Mouse (Mus musculus): ENCODE measurements around the gene Ngfr. TPM values are rescaled to one million over a fixed set of nuclear protein-coding genes. Genes with fewer than 3 reads are reported as not detected.
"Not testable (repeated sequence)": the region's sequence is repeated elsewhere in the genome, so short reads cannot be mapped to it uniquely, and the experiment has no call there.

The Ngfr gene
- polyA plus RNA-seq, 1 experiment from 2014 or later: 23.4 TPM

GRCm38 (mm10) chr11:95619886-95620444 lies 32.4 kb upstream of the Ngfr start:
- no peak overlapping the region for H3K27ac ChIP-seq (ENCODE audit: low read depth, low read length)
- no peaks in the 10 kb centered on the region for H3K36me3 ChIP-seq (ENCODE audit: control insufficient read depth, insufficient read depth, low read length)
- H3K9me3 ChIP-seq (ENCODE audit: control insufficient read depth, low read length): no peaks in the 10 kb centered on the region
- no peak for ATAC-seq (ENCODE audit: low FRiP score, low TSS enrichment)
- no peaks in the 10 kb centered on the region for H3K27me3 ChIP-seq (ENCODE audit: control insufficient read depth, insufficient read depth, low read length)
- 69% methylated on average over 5 of the region's 5 CpGs for WGBS
- no peak overlapping the region for H3K9ac ChIP-seq (ENCODE audit: low read depth, low read length)
- no peak overlapping the region for H3K4me3 ChIP-seq (ENCODE audit: low read length)
- H3K4me2 ChIP-seq (replicated peaks; ENCODE audit: low read depth, low read length): no peak overlapping the region
- H3K4me1 ChIP-seq (ENCODE audit: control insufficient read depth, insufficient read depth, low read length): peaks cover 23% of the 10 kb centered on the region

DNA sequence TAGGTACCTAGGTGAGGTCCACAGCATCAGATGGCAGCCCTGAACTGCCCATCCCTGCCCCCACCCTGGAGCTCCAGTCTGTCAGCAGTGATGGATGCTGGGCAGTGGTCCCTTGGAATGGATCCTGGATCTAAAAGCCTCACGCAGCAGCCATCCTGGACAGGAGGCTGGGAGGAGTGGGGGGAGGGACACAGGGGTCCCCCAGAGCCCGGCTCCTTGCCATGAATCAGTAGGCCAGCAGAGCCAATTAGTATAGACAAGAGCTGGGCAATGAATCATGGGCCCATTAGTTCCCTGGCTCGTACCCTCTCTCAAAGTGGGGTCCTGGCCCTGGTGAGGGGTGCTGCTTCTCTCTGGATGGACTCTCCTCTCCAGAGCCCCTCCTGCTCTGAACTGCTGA lies 31.5 kb upstream of the Ngfr start:
- Histone ChIP-seq H3K9ac (ENCODE audit: low read depth, low read length) (no peak overlapping the region), H3K4me1 (ENCODE audit: control insufficient read depth, insufficient read depth, low read length) (peaks cover 27% of the 10 kb centered on the region), H3K4me2 (replicated peaks; ENCODE audit: low read depth, low read length) (no peak overlapping the region), H3K4me3 (ENCODE audit: low read length) (no peak overlapping the region), H3K27me3 (ENCODE audit: control insufficient read depth, insufficient read depth, low read length) (no peaks in the 10 kb centered on the region), H3K27ac (ENCODE audit: low read depth, low read length) (no peak overlapping the region), H3K36me3 (ENCODE audit: control insufficient read depth, insufficient read depth, low read length) (no peaks in the 10 kb centered on the region), H3K9me3 (ENCODE audit: control insufficient read depth, low read length) (no peaks in the 10 kb centered on the region)
- no peak for ATAC-seq (ENCODE audit: low FRiP score, low TSS enrichment)
- 42% methylated on average over 3 of the region's 3 CpGs for WGBS

DNA sequence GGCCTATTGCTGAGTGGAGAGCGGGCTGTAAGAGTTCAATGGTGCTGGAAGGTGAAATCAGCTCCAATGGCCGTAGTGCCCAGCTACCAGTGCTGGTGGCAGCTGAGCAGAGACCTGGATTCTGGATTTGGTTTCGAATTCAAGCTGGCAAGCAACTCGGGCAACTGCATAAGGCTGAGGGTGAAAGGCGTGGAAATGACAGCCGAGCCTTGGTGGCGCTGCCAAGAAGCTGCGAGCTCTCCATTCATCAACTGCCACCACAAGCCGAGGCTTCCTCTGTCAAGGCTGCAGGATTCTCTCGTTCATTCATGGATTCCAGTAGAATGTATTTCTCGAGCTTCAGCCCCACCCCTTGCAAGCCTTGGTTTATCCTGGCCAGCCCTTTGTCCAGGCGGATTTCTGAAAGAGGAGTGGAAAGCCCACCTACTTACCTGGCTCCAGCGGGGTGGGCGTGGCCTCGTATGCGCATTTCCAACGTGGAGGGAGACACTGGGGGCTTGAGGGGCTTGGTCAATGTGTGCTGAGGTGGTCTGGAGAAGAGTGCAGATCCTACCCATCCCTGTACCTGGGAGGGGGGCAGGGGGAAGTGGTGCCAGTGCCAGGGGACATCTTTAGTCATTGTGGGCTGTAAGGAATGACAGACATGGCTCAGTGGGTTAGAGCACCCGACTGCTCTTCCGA lies 30.4 kb upstream of the Ngfr start:
- H3K27ac ChIP-seq (ENCODE audit: low read depth, low read length): no peak overlapping the region
- no peak overlapping the region for H3K4me2 ChIP-seq (replicated peaks; ENCODE audit: low read depth, low read length)
- H3K36me3 ChIP-seq (ENCODE audit: control insufficient read depth, insufficient read depth, low read length): no peaks in the 10 kb centered on the region
- peaks cover 27% of the 10 kb centered on the region for H3K4me1 ChIP-seq (ENCODE audit: control insufficient read depth, insufficient read depth, low read length)
- H3K27me3 ChIP-seq (ENCODE audit: control insufficient read depth, insufficient read depth, low read length): no peaks in the 10 kb centered on the region
- H3K9ac ChIP-seq (ENCODE audit: low read depth, low read length): no peak overlapping the region
- H3K9me3 ChIP-seq (ENCODE audit: control insufficient read depth, low read length): no peaks in the 10 kb centered on the region
- H3K4me3 ChIP-seq (ENCODE audit: low read length): no peak overlapping the region
- ATAC-seq (ENCODE audit: low FRiP score, low TSS enrichment): no peak
- WGBS: 50% methylated on average over 19 of the region's 19 CpGs

DNA sequence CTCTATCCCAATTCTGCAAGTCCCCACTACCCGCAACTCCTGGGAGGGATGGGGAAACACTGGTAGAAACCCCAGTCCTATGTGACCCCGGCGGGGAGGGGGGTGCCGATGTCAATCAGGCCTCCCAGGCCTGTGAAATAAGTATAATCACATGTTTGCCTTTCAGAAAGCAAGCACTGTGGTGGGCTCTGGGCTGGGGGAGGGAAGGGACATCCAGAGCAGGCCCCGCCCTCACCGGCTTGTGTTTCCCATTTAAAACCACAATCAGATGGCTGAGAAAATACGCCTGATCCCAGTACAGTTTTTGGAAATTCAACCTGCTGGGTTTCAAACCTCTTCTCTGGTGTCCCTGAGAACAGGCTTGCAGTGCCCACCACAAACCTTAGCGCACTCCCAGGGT lies 27.2 kb upstream of the Ngfr start:
- no peak overlapping the region for H3K4me2 ChIP-seq (replicated peaks; ENCODE audit: low read depth, low read length)
- 81% methylated on average over 8 of the region's 8 CpGs for WGBS
- H3K9ac ChIP-seq (ENCODE audit: low read depth, low read length): no peak overlapping the region
- no peak overlapping the region for H3K4me3 ChIP-seq (ENCODE audit: low read length)
- no peaks in the 10 kb centered on the region for H3K9me3 ChIP-seq (ENCODE audit: control insufficient read depth, low read length)
- no peaks in the 10 kb centered on the region for H3K36me3 ChIP-seq (ENCODE audit: control insufficient read depth, insufficient read depth, low read length)
- no peaks in the 10 kb centered on the region for H3K27me3 ChIP-seq (ENCODE audit: control insufficient read depth, insufficient read depth, low read length)
- H3K4me1 ChIP-seq (ENCODE audit: control insufficient read depth, insufficient read depth, low read length): peaks cover 30% of the 10 kb centered on the region
- no peak for ATAC-seq (ENCODE audit: low FRiP score, low TSS enrichment)
- H3K27ac ChIP-seq (ENCODE audit: low read depth, low read length): no peak overlapping the region

DNA sequence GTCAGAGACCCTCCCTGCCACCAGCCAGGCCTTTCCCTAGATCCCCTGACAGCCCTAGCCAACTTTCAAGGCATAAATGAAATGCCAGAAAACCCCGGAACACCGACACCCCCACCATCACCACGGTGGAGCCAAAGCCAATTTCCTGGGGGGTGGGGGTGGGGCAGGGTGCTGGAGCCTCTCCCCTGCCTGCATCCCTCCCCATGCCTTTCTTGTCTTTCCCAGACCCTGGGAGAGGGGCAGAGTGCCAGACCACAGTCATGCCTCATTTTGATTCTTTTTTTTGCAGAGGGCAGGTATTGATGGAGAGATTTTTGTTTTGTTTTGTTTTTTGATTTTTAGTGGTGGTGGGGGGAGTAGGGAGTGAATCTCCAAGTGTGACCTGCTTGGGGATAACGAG lies 23.7 kb upstream of the Ngfr start:
- Histone ChIP-seq H3K9ac (ENCODE audit: low read depth, low read length) (no peak overlapping the region), H3K4me1 (ENCODE audit: control insufficient read depth, insufficient read depth, low read length) (peaks cover 27% of the 10 kb centered on the region), H3K36me3 (ENCODE audit: control insufficient read depth, insufficient read depth, low read length) (no peaks in the 10 kb centered on the region), H3K27ac (ENCODE audit: low read depth, low read length) (no peak overlapping the region), H3K4me2 (replicated peaks; ENCODE audit: low read depth, low read length) (no peak overlapping the region), H3K9me3 (ENCODE audit: control insufficient read depth, low read length) (no peaks in the 10 kb centered on the region), H3K4me3 (ENCODE audit: low read length) (no peak overlapping the region), H3K27me3 (ENCODE audit: control insufficient read depth, insufficient read depth, low read length) (no peaks in the 10 kb centered on the region)
- WGBS: 22% methylated on average over 4 of the region's 4 CpGs
- ATAC-seq (ENCODE audit: low FRiP score, low TSS enrichment): no peak

DNA sequence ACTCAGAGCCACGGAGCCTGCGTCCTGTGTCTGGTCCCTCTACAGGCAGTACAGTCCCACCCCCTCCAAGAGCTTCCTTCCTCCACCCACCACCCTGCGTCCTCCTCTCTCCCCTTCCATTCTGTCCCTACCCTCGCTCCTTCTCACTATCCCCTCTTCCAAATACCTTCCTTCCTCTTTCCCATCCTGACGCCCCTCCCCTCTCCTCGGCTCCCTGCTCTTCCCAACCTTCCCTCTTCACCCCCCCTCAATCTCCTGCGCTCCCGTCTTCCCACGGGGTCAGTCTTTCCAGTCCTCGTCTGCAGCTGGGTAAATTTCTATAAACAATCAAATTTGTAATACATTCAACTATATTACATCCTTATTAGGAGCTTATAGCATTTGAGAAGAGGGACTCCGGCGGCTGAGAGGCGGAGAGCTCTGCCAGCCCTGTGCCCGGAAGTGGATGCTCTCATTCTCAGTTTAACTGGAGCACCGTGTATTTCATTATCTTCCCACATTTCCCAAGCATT lies 22.9 kb upstream of the Ngfr start:
- 18% methylated on average over 15 of the region's 15 CpGs for WGBS
- Histone ChIP-seq H3K27ac (ENCODE audit: low read depth, low read length) (no peak overlapping the region; the same call in 1 of the 2 replicates), H3K9me3 (ENCODE audit: control insufficient read depth, low read length) (no peaks in the 10 kb centered on the region), H3K27me3 (ENCODE audit: control insufficient read depth, insufficient read depth, low read length) (no peaks in the 10 kb centered on the region), H3K4me2 (replicated peaks; ENCODE audit: low read depth, low read length) (peak overlapping the region; percentile 41), H3K4me3 (ENCODE audit: low read length) (peak overlapping the region; percentile 20), H3K4me1 (ENCODE audit: control insufficient read depth, insufficient read depth, low read length) (peaks cover 27% of the 10 kb centered on the region), H3K36me3 (ENCODE audit: control insufficient read depth, insufficient read depth, low read length) (no peaks in the 10 kb centered on the region), H3K9ac (ENCODE audit: low read depth, low read length) (no peak overlapping the region)
- ATAC-seq (ENCODE audit: low FRiP score, low TSS enrichment): no peak

DNA sequence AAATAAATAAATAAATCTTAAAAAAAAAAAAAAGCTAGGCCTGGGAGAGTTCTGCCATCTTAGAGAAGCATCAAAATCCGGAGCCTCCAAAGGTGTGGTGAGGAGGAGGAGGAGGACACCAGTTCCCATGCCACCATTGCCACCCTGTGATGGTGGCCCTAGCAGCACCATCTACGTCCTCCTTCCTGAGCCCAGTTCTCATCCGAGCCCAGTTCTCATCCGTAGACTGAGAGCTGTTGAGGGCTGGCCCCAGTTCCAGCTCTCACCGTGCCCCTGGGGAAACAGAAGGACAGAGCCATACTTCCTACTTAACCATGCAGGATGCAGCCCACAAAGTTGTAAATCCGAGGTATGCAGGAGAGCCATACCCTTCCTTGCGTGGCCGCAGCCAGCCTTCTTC lies 22.4 kb upstream of the Ngfr start:
- H3K4me1 ChIP-seq (ENCODE audit: control insufficient read depth, insufficient read depth, low read length): peaks cover 27% of the 10 kb centered on the region
- 40% methylated on average over 8 of the region's 8 CpGs for WGBS
- H3K9me3 ChIP-seq (ENCODE audit: control insufficient read depth, low read length): no peaks in the 10 kb centered on the region
- H3K27ac ChIP-seq (ENCODE audit: low read depth, low read length): no peak overlapping the region
- H3K4me2 ChIP-seq (replicated peaks; ENCODE audit: low read depth, low read length): peak overlapping the region; percentile 41
- H3K4me3 ChIP-seq (ENCODE audit: low read length): peak overlapping the region; percentile 20; the same call in 1 of the 2 replicates
- no peak overlapping the region for H3K9ac ChIP-seq (ENCODE audit: low read depth, low read length)
- H3K27me3 ChIP-seq (ENCODE audit: control insufficient read depth, insufficient read depth, low read length): no peaks in the 10 kb centered on the region
- no peak for ATAC-seq (ENCODE audit: low FRiP score, low TSS enrichment)
- no peaks in the 10 kb centered on the region for H3K36me3 ChIP-seq (ENCODE audit: control insufficient read depth, insufficient read depth, low read length)

DNA sequence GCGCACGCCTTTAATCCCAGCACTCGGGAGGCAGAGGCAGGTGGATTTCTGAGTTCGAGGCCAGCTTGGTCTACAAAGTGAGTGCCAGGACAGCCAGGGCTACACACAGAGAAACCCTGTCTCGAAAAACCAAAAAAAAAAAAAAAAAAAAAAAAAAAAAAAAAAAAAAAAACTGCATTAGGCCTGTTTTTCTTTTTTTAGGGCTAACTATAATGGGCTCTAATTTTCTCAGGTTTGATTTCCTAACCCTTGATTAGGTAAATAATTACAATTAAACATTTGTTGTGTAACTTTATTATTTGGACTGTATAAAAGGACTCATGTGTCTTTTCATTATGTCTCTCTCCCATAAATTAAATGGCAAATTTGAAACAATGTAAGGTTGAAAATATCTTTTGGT lies 19.8 kb upstream of the Ngfr start:
- peaks cover 23% of the 10 kb centered on the region for H3K4me1 ChIP-seq (ENCODE audit: control insufficient read depth, insufficient read depth, low read length)
- not testable (repeated sequence) for ATAC-seq (ENCODE audit: low FRiP score, low TSS enrichment); H3K4me3 ChIP-seq (ENCODE audit: low read length); H3K9me3 ChIP-seq (ENCODE audit: control insufficient read depth, low read length); H3K4me2 ChIP-seq (replicated peaks; ENCODE audit: low read depth, low read length); H3K27me3 ChIP-seq (ENCODE audit: control insufficient read depth, insufficient read depth, low read length); H3K9ac ChIP-seq (ENCODE audit: low read depth, low read length); H3K36me3 ChIP-seq (ENCODE audit: control insufficient read depth, insufficient read depth, low read length); H3K27ac ChIP-seq (ENCODE audit: low read depth, low read length)
- WGBS: 93% methylated on average over 3 of the region's 5 CpGs

DNA sequence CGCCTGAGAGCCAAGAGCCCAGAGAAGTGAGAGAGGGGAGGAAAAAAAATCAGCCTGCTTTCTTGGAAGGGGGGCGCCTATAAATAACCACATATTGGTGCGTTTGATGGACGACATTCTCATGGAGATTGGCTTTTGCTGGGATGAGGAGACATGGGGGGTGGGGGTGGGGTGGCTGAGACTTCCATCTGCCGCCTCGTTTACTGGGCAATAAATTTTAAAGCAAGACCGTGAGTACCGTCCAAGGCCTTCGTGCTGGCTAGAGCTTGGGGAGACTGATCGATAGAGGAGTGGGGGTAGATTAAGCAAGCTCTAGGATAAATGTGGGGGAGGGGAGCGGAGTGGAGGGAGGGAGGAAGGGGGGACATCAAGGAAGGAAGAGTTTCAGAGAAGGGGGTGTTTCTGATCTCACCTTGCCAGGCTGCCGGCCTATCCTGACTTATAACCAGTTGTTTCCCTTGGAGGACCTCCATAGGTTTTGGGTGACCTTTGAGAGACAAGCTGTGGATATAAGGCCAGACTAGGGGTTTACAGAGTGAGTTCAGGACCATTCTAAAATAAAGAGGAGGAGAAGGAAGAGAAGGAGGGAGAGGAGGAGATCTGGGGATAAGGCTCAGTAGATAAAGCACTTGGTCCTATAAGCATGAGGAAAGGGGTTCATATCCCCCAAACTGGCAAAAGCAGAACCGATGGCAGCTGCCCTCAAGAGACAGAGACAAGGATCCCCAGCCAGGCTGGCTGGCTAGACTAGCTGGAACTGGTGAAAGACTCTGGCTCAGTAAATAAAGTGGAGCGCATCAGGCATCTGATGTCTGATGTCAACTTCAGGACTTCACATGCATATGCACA lies 10.9 kb upstream of the Ngfr start:
- peaks cover 40% of the 10 kb centered on the region for H3K4me1 ChIP-seq (ENCODE audit: control insufficient read depth, insufficient read depth, low read length)
- H3K27me3 ChIP-seq (ENCODE audit: control insufficient read depth, insufficient read depth, low read length): no peaks in the 10 kb centered on the region
- no peaks in the 10 kb centered on the region for H3K36me3 ChIP-seq (ENCODE audit: control insufficient read depth, insufficient read depth, low read length)
- no peak overlapping the region for H3K4me2 ChIP-seq (replicated peaks; ENCODE audit: low read depth, low read length)
- no peak overlapping the region for H3K27ac ChIP-seq (ENCODE audit: low read depth, low read length)
- no peak for ATAC-seq (ENCODE audit: low FRiP score, low TSS enrichment)
- H3K4me3 ChIP-seq (ENCODE audit: low read length): no peak overlapping the region
- 17% methylated on average over 14 of the region's 14 CpGs for WGBS
- no peak overlapping the region for H3K9ac ChIP-seq (ENCODE audit: low read depth, low read length)
- no peaks in the 10 kb centered on the region; the same call in 1 of the 2 replicates for H3K9me3 ChIP-seq (ENCODE audit: control insufficient read depth, low read length)

Data from kidney, embryonic 14.5 days (tissue).